Mouse (Mus musculus) lung, adult 2 months (tissue): Measurements from ENCODE around the gene Mup15. TPM values are rescaled to one million over a fixed set of nuclear protein-coding genes. Genes with fewer than 3 reads are reported as not detected.
"Not testable (repeated sequence)": the region's sequence is repeated elsewhere in the genome, so short reads cannot be mapped to it uniquely, and the experiment has no call there.

ENCODE experiments used
- DNase-seq: peaks from one replicate; pipeline ENCODE4 v3.0.0; 2022
- H3K4me1 ChIP-seq: fragments of 200-500 bp; 2 replicates; pipeline ENCODE4 v1.6.1; 2011; ENCODE audit warnings: low read length; ENCODE audit not compliant: control insufficient read depth, insufficient read depth
- H3K4me3 ChIP-seq: fragments of 200-500 bp; replicated peaks from 2 replicates; pipeline ENCODE3; 2011; ENCODE audit warnings: low read depth, mild to moderate bottlenecking, control low read depth, low read length; ENCODE audit errors: extremely low read depth
- WGBS: fragments of 180-500 bp; shearing (Covaris S2); methylation state at CpG from one replicate; pipeline ENCODE4 v1.1.7; 2018; 5-methylcytosine and 5-hydroxymethylcytosine counted together
- polyA plus RNA-seq: library from polyadenylated mRNA; depleted of rRNA; stranded (reverse); fragments of >200 nt; gene quantifications from 2 replicates; pipeline ENCODE4 v1.2.3, GENCODE M21; 2012; rRNA removed

The Mup15 gene
- polyA plus RNA-seq: 0.15 TPM in 1 of 2 replicates, not detected in the other

DNA sequence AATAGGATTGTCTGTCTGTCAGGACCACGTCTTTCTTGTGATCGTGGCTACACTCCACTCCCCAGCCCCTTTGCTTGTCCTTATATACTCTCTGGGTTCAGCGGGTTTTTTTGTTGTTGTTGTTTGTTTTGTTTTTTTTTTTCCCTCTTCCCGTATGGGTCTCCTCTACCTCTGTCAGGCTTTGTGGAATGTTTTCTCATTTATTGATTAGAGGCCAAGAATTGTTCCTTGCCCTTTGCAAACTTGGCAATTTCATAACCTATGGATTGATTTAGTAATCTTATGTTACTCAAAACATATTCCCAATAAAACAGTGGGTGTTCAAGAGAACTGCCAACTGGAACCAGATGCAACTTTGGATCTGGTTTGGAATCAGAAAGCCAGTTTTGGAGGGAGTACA is at the start of gene Mup15:
Gene Mup15 (minus strand): TSS at position 101 of the 400 bp plus-strand sequence.
- WGBS: no CpG with 5 or more reads among the region's 4 CpGs
- not testable (repeated sequence) for H3K4me1 ChIP-seq, DNase-seq, H3K4me3 ChIP-seq

Other genes with a start within 250 kb of the Mup15 start
- not detected in 2 replicates for gene Mup13, start 211.5 kb downstream of the Mup15 start, polyA plus RNA-seq
- 0.55 and 1.3 TPM in 2 replicates for gene Mup14, start 135.7 kb downstream of the Mup15 start, polyA plus RNA-seq
- gene Mup16, start 79.8 kb upstream of the Mup15 start, polyA plus RNA-seq: not detected in 2 replicates
- not detected in 2 replicates for gene Mup17, start 156.1 kb upstream of the Mup15 start, polyA plus RNA-seq
- gene Mup18, start 234.4 kb upstream of the Mup15 start, polyA plus RNA-seq: not detected in 2 replicates